Mouse (Mus musculus) ovary, adult 18-20 months (tissue): ENCODE data around the gene Kcnq1.

Source experiments
- DNase-seq: peaks from one replicate; pipeline ENCODE4 v3.0.0; 2022; ENCODE audit warnings: low spot score, mixed read lengths

Kcnq1 gene

GRCm38 (mm10) chr7:143275030-143275429 lies 168.9 kb downstream of the Kcnq1 start:
- no peak for DNase-seq

GRCm38 (mm10) chr7:143283625-143284024 lies 177.5 kb downstream of the Kcnq1 start:
- no peak for DNase-seq

GRCm38 (mm10) chr7:143284866-143285265 lies 178.7 kb downstream of the Kcnq1 start:
- DNase-seq: no peak

- DNase-seq: no peak
These were observed 179.3 kb downstream of the Kcnq1 start for GRCm38 (mm10) chr7:143285440-143285839.

- DNase-seq: peak; percentile 32
These were observed 180.5 kb downstream of the Kcnq1 start for GRCm38 (mm10) chr7:143286532-143287290.

GRCm38 (mm10) chr7:143288135-143288534 lies 182.0 kb downstream of the Kcnq1 start:
- no peak for DNase-seq

GRCm38 (mm10) chr7:143289082-143289849 lies 183.1 kb downstream of the Kcnq1 start:
- DNase-seq: no peak

GRCm38 (mm10) chr7:143294690-143295355 lies 188.7 kb downstream of the Kcnq1 start:
- DNase-seq: no peak

- DNase-seq: peak; percentile 23
These were observed 189.3 kb downstream of the Kcnq1 start for GRCm38 (mm10) chr7:143295356-143296000.

- DNase-seq: no peak
These were observed 189.8 kb downstream of the Kcnq1 start for GRCm38 (mm10) chr7:143296001-143296379.

GRCm38 (mm10) chr7:143296384-143296801 lies 190.2 kb downstream of the Kcnq1 start:
- peak; percentile 88 for DNase-seq

GRCm38 (mm10) chr7:143300037-143300436 lies 193.9 kb downstream of the Kcnq1 start:
- DNase-seq: no peak

- DNase-seq: no peak
These were observed 194.5 kb downstream of the Kcnq1 start for GRCm38 (mm10) chr7:143300681-143301080.

- DNase-seq: no peak
These were observed 196.0 kb downstream of the Kcnq1 start for GRCm38 (mm10) chr7:143302156-143302555.

- no peak for DNase-seq
These were observed 196.6 kb downstream of the Kcnq1 start for GRCm38 (mm10) chr7:143302593-143303238.

GRCm38 (mm10) chr7:143303557-143303956 lies 197.4 kb downstream of the Kcnq1 start:
- DNase-seq: no peak

GRCm38 (mm10) chr7:143305808-143306207 lies 199.6 kb downstream of the Kcnq1 start:
- DNase-seq: no peak

GRCm38 (mm10) chr7:143308001-143308400 lies 201.8 kb downstream of the Kcnq1 start:
- DNase-seq: no peak

GRCm38 (mm10) chr7:143310311-143310710 lies 204.1 kb downstream of the Kcnq1 start:
- DNase-seq: no peak

- no peak for DNase-seq
These were observed 204.7 kb downstream of the Kcnq1 start for GRCm38 (mm10) chr7:143310847-143311246.

- DNase-seq: no peak
These were observed 205.3 kb downstream of the Kcnq1 start for GRCm38 (mm10) chr7:143311471-143311870.
